Mouse (Mus musculus) forebrain, embryonic 14.5 days (tissue): ENCODE results near the gene Cd44. TPM values are rescaled to one million over a fixed set of nuclear protein-coding genes. Genes with fewer than 3 reads are reported as not detected.

Experiments
- ATAC-seq: fragments of 200-750 bp; cut with Nextera tagmentation; 2 replicates; pipeline ENCODE4 v1.8.0; 2017; ENCODE audit warnings: mild to moderate bottlenecking, moderate library complexity
- DNase-seq: peaks from one replicate; pipeline ENCODE4 v3.0.0-alpha.2; 2015; ENCODE audit warnings: low spot score
- H3K27ac ChIP-seq: fragments of 300-500 bp; sonication (generic); 2 replicates; pipeline ENCODE4 v1.5.1; 2014; ENCODE audit warnings: low read depth, mild to moderate bottlenecking, control low read depth, low read length, moderate library complexity
- H3K27me3 ChIP-seq: fragments of 300-500 bp; sonication (generic); replicated peaks from 2 replicates; pipeline ENCODE4 v1.6.1; 2014; ENCODE audit warnings: low read length, control low read depth, mixed read lengths; ENCODE audit not compliant: control insufficient read depth, insufficient read depth
- H3K36me3 ChIP-seq: fragments of 300-500 bp; sonication (generic); 2 replicates; pipeline ENCODE4 v1.6.1; 2014; ENCODE audit warnings: low read length, control low read depth; ENCODE audit not compliant: control insufficient read depth, insufficient read depth
- H3K4me1 ChIP-seq: fragments of 300-500 bp; sonication (generic); 2 replicates; pipeline ENCODE4 v1.6.1; 2014; ENCODE audit warnings: antibody characterized with exemption, low read length, control low read depth; ENCODE audit not compliant: control insufficient read depth, insufficient read depth
- H3K4me2 ChIP-seq: fragments of 300-500 bp; sonication (generic); 2 replicates; pipeline ENCODE4 v1.6.1; 2014; ENCODE audit warnings: mild to moderate bottlenecking, control low read depth, low read length
- H3K4me3 ChIP-seq: fragments of 300-500 bp; sonication (generic); 2 replicates; pipeline ENCODE4 v1.5.1; 2014; ENCODE audit warnings: low read depth, low read length, control low read depth
- H3K9ac ChIP-seq: fragments of 300-500 bp; sonication (generic); 2 replicates; pipeline ENCODE4 v1.6.1; 2014; ENCODE audit warnings: mild to moderate bottlenecking, low read length, control low read depth, moderate library complexity
- H3K9me3 ChIP-seq: fragments of 300-500 bp; sonication (generic); replicated peaks from 2 replicates; pipeline ENCODE4 v1.6.1; 2016; ENCODE audit warnings: low read length, control low read depth, mixed read lengths; ENCODE audit not compliant: control insufficient read depth
- WGBS: fragments of 180-500 bp; shearing (Covaris S2); extraction: QIAGEN DNeasy Blood & Tissue Kit; methylation state at CpG from one replicate; pipeline ENCODE4 v1.1.7; 2014; 5-methylcytosine and 5-hydroxymethylcytosine counted together
- polyA plus RNA-seq: library from polyadenylated mRNA; unstranded; fragments of >200 nt; fragmentation: Nextera tagmentation; extraction: Ambion mirVana; gene quantifications from 2 replicates; pipeline ENCODE4 v1.2.1, GENCODE M21; 2014

The Cd44 gene
- polyA plus RNA-seq, 1 experiment from 2014 or later: 2.1 TPM

DNA sequence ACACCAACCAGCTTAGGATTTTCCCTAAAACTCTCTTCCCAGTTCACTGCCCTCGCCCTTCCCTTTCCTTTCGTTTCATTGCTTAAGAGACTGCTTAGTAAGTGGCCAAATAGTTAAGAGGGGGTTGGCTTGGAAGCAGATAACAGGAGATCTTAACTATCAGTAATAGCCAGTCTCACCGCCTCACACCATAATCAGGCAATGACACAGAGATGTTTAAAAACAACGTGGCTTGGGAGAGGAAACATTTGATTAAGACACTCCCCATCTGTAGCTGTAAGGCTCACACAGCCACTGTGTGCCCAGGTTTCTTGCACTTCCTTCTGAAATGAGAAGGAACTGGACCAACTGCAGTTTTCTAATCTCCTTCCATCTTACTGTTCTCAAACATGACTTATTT lies 115.8 kb downstream of the Cd44 start:
- Histone ChIP-seq H3K4me1 (no peaks in the 10 kb centered on the region), H3K27ac (no peak overlapping the region), H3K9me3 (no peaks in the 10 kb centered on the region), H3K36me3 (no peaks in the 10 kb centered on the region), H3K4me3 (no peak overlapping the region), H3K27me3 (no peaks in the 10 kb centered on the region), H3K9ac (no peak overlapping the region), H3K4me2 (no peak overlapping the region)
- 82% methylated on average over 4 of the region's 4 CpGs for whole genome bisulfite sequencing
- DNase-seq: no peak
- no peak for ATAC-seq

DNA sequence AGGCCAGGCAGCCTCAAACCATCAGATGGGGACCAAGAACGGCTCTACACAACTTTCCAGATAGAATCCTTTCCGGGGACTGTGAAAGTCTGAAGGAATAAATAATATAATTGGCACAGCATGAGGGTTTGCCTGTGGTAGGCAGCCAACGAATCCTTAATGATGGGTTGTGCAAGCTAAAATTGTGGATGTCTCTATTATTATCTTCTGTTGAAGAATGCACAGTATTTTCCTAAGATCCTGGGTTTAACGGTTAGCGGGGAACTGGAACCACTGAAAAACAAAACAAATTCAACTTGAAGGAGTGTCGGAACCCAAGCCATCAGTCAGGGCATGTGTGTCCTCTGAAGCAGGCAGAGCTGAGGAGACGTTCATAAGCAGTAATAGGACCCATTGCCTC lies 118.7 kb downstream of the Cd44 start:
- H3K27ac ChIP-seq: no peak overlapping the region
- no peak for ATAC-seq
- H3K9me3 ChIP-seq: no peaks in the 10 kb centered on the region
- H3K4me3 ChIP-seq: no peak overlapping the region
- H3K4me1 ChIP-seq: no peaks in the 10 kb centered on the region
- no peak overlapping the region for H3K4me2 ChIP-seq
- no peaks in the 10 kb centered on the region for H3K36me3 ChIP-seq
- WGBS: 75% methylated on average over 7 of the region's 7 CpGs
- no peak overlapping the region for H3K9ac ChIP-seq
- no peak for DNase-seq
- H3K27me3 ChIP-seq: no peaks in the 10 kb centered on the region

DNA sequence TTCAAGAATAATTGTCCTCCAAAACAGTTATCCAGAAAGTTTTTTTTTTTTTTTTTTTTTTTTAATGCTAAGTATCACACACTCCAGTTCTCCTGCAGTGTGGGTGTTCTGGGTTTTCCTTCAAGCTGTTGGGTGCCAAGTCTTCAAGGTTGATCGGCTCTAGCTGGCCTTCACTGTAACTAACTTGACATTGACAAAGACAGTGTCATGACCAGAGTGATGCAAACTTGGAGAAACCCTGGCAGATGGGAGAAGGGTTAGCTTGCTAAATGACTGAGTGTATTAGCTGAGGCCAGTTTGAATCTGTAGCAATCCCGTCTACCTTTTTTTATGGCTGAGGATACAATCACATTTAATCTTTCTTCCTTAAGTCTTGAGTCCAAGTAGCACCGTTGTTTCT lies 123.3 kb downstream of the Cd44 start:
- DNase-seq (no peak), ATAC-seq (no peak)
- Histone ChIP-seq H3K36me3 (0 out of 2 replicates have a peak, but pooled peaks cover 2% of the 10 kb centered on the region), H3K9me3 (no peaks in the 10 kb centered on the region), H3K4me1 (no peaks in the 10 kb centered on the region), H3K27me3 (no peaks in the 10 kb centered on the region), H3K9ac (no peak overlapping the region), H3K27ac (no peak overlapping the region), H3K4me2 (no peak overlapping the region), H3K4me3 (no peak overlapping the region)
- WGBS: 96% methylated on average over 3 of the region's 3 CpGs

DNA sequence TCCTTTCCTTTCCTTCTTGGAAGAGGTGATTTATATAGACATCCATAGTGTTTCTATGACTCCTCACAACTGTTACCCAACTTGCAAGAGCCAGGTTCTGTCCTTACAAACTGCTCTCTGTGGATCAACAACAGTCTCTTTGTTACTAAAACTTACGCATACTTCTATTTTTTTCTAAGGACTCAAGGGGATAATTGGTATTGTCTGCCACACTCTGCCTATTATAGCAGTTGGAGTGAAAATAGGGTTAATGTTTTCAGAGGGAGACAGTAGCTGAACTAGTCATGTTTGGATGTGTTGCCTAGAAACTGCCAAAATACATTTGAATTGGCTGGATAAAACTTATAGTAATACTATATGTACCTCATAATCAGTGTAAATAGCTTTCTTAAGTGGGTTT lies 125.9 kb downstream of the Cd44 start:
- no peak overlapping the region for H3K4me3 ChIP-seq
- no peak overlapping the region for H3K9ac ChIP-seq
- H3K4me1 ChIP-seq: no peaks in the 10 kb centered on the region
- H3K27me3 ChIP-seq: no peaks in the 10 kb centered on the region
- H3K36me3 ChIP-seq: 0 out of 2 replicates have a peak, but pooled peaks cover 2% of the 10 kb centered on the region
- ATAC-seq (no peak), DNase-seq (no peak)
- H3K9me3 ChIP-seq: no peaks in the 10 kb centered on the region
- H3K4me2 ChIP-seq: no peak overlapping the region
- H3K27ac ChIP-seq: no peak overlapping the region
- WGBS: 41% methylated on average over 1 of the region's 1 CpGs

DNA sequence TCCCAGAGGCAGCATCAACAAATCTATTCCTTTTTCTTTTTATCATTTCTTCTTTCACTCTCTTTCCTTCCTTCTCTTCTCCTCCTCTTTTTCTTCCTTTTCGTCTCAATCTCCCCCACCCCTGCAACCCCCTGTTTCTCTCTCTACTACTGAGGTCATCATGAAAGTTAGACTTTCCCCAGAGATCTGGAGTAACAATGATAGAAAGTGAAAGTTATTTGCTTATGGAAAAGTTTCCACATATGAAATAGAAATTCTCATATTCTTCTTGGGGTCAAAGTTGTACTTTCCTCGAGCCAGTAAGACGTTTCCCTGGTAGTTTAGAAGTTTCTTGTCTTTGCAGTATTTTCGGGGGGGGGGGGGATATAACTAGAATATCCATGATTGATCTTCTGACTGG lies 126.8 kb downstream of the Cd44 start:
- H3K4me1 ChIP-seq: no peaks in the 10 kb centered on the region
- no peak overlapping the region for H3K4me3 ChIP-seq
- 80% methylated on average over 4 of the region's 4 CpGs for WGBS
- no peak overlapping the region for H3K9ac ChIP-seq
- no peaks in the 10 kb centered on the region for H3K9me3 ChIP-seq
- no peak for DNase-seq
- no peak overlapping the region for H3K4me2 ChIP-seq
- H3K36me3 ChIP-seq: 0 out of 2 replicates have a peak, but pooled peaks cover 2% of the 10 kb centered on the region
- no peak for ATAC-seq
- no peak overlapping the region for H3K27ac ChIP-seq
- no peaks in the 10 kb centered on the region for H3K27me3 ChIP-seq

DNA sequence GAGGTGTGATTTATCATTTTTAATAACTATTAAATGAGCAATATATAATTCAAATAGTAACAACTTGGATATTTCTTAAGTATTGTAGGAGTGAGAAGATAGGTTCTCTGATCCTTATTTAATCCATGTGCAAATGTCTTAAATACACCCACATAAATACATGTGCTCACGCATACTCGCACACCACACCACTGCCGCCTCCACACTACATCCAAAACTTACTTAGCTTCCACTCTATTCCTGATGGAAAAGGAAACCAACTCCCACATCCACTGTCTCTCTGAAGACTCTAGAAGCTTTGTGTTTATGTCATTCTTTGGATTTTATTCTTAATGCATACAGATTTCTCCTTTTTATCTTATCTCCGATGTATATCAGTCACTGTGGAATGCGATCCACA lies 129.2 kb downstream of the Cd44 start:
- 98% methylated on average over 5 of the region's 5 CpGs for WGBS
- no peaks in the 10 kb centered on the region for H3K4me1 ChIP-seq
- no peak overlapping the region for H3K4me2 ChIP-seq
- H3K4me3 ChIP-seq: no peak overlapping the region
- H3K36me3 ChIP-seq: no peaks in the 10 kb centered on the region
- no peaks in the 10 kb centered on the region for H3K27me3 ChIP-seq
- no peaks in the 10 kb centered on the region for H3K9me3 ChIP-seq
- DNase-seq: no peak
- no peak for ATAC-seq
- H3K27ac ChIP-seq: no peak overlapping the region
- H3K9ac ChIP-seq: no peak overlapping the region

DNA sequence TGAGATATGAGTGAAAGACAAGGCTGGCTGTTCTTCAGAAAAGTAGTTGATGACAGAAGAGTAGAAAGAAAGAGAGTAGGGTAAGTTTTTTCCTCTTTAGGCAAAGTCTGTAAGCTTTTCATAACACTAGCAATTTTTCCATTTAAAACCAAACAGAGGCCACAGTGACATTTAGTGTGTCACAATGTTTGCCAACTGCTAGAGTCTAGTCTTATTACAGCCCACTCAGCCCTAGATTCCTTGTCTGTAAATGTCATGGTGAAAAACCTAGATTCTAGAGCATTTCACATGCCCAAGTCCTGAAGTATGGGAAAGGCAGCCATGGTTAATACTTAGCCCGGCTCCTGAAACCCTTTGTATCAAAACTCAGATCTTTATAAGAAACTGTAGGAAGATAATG lies 130.2 kb downstream of the Cd44 start:
- Histone ChIP-seq H3K9ac (no peak overlapping the region), H3K27me3 (no peaks in the 10 kb centered on the region), H3K27ac (no peak overlapping the region), H3K4me3 (no peak overlapping the region), H3K4me1 (no peaks in the 10 kb centered on the region), H3K36me3 (no peaks in the 10 kb centered on the region), H3K4me2 (no peak overlapping the region), H3K9me3 (no peaks in the 10 kb centered on the region)
- WGBS: 100% methylated on average over 1 of the region's 1 CpGs
- ATAC-seq: no peak
- DNase-seq: no peak

DNA sequence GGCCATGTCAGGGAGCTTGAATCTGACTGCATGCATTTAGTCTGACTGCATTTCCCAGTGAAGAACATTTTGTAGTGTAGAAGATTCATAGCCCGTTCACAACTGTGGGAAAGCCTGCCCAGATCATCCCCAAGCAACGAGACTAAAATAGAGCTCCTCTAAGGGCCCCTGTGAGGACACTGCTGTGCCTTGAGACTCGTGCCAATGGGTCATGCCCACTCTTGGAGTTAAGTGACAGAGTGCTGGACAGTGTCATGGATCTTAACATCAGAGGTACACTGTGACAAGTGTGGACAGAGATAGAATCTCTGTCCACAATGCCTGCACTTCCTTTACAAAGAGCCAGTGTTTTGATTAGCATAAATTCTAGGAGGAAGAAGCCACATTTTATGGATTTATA lies 133.2 kb downstream of the Cd44 start:
- WGBS: 84% methylated on average over 3 of the region's 3 CpGs
- no peak for ATAC-seq
- Histone ChIP-seq H3K4me1 (no peaks in the 10 kb centered on the region), H3K9ac (no peak overlapping the region), H3K27ac (no peak overlapping the region), H3K36me3 (no peaks in the 10 kb centered on the region), H3K4me2 (no peak overlapping the region), H3K4me3 (no peak overlapping the region), H3K9me3 (no peaks in the 10 kb centered on the region), H3K27me3 (no peaks in the 10 kb centered on the region)
- DNase-seq: no peak

DNA sequence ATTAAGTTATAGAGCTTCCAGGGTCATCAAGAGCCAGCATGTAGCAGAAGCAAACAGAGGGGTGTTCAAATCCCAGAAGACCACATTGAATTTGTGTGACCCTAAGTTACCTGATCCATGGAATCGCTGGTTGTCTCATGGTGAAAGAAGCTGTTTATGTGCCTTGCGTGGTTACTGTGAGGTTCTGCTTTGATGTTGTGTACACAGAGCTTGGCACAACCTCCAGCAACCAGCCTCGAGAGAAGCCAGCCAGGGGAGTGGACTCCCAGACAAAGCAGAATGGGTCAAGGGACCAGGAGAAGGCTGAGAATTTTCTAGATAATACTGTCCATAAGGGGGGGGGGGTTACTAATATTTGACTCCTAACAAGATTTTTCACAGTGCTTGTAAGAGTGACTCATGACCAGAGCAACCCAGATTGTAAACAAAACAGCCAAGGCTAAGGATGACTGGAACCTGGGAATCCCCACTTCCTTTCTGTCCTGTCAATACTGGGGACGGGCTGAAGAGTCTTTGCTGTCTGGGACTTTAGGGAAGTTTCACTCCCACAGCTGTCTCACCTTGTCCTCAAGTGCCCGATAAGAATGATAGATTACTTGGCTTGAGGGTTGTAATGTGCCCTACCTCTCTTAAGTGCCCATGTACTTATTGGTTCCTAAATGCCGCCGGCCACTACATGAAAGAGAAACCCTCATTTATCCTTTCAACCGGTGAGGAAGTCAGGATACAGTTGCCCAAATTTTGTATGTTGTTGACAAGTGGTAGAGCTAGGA lies 136.7 kb downstream of the Cd44 start:
- 92% methylated on average over 8 of the region's 8 CpGs for WGBS
- Histone ChIP-seq H3K9me3 (no peaks in the 10 kb centered on the region), H3K36me3 (0 out of 2 replicates have a peak, but pooled peaks cover 6% of the 10 kb centered on the region), H3K4me1 (no peaks in the 10 kb centered on the region), H3K27me3 (no peaks in the 10 kb centered on the region), H3K9ac (no peak overlapping the region), H3K4me2 (no peak overlapping the region), H3K27ac (no peak overlapping the region), H3K4me3 (no peak overlapping the region)
- no peak for DNase-seq
- no peak for ATAC-seq
